13 mouse cellular contexts compared by ENCODE assay signal in genomic region chr7:44470696-44471612, GRCm38 (mm10). TPM values are rescaled to one million over a fixed set of nuclear protein-coding genes. Genes with fewer than 3 reads are reported as not detected.
DNase-seq lines count a peak whose midpoint lies in the region; ATAC-seq lines count a peak whose summit lies in the region.
"Had no signal": no experiment of that assay in that cellular context is flagged by ENCODE, and none has a peak within 500 bp of the region (broad histone marks: within the 10 kb centered on the region; RNA-seq: fewer than 3 reads in every experiment).

No protein-coding gene starts in this region.

- 87% methylated on average over 16 of the region's 16 CpGs for WGBS in forebrain, embryonic 11.5 days
- 87% methylated on average over 16 of the region's 16 CpGs for WGBS in forebrain, embryonic 14.5 days
- WGBS in limb, embryonic 10.5 days = 82% methylated on average over 16 of the region's 16 CpGs

- DNase-seq in forebrain, embryonic 11.5 days (ENCODE audit: low spot score) = peak; percentile 47
- DNase-seq in forebrain, embryonic 14.5 days (ENCODE audit: low spot score) = no peak
- peak; percentile 15 for DNase-seq in layer of hippocampus, adult 9-11 months
- no peak for DNase-seq in layer of hippocampus, adult 9-10 months (ENCODE audit: low spot score)
- DNase-seq in c-Kit-negative CD71-positive TER-119-positive erythroid progenitor cells, embryonic 14.5 days (ENCODE audit: low read depth, low spot score) = peak; percentile 62
- DNase-seq in limb, embryonic 10.5 days (ENCODE audit: low spot score) = no peak
- no peak for DNase-seq in adrenal gland, postnatal 4 days (ENCODE audit: low spot score in 2 of 2)
- DNase-seq in kidney, postnatal 25 days = no peak
- DNase-seq: gastrocnemius, postnatal 25 days; kidney, adult 18-20 months; spleen, adult 18-20 months had no signal

- no peak overlapping the region for H3K4me2 ChIP-seq in forebrain, embryonic 11.5 days (ENCODE audit: low read depth, low read length, severe bottlenecking)
- no peak overlapping the region for H3K4me2 ChIP-seq in forebrain, embryonic 14.5 days (ENCODE audit: low read length)
- H3K4me2 ChIP-seq: embryonic facial prominence, embryonic 13.5 days had no signal

- ATAC-seq in forebrain, embryonic 11.5 days (replicated peaks; ENCODE audit: low FRiP score) = no peak
- ATAC-seq in forebrain, embryonic 14.5 days = no peak
- ATAC-seq: CD4-positive, CD25-positive, alpha-beta regulatory T cell, adult 4 months had no signal

- no peaks in the 10 kb centered on the region for H3K36me3 ChIP-seq in forebrain, embryonic 11.5 days (ENCODE audit: control insufficient read depth, insufficient read depth, low read length)
- H3K36me3 ChIP-seq in forebrain, embryonic 14.5 days (ENCODE audit: control insufficient read depth, insufficient read depth, low read length) = no peaks in the 10 kb centered on the region
- peaks cover 4% of the 10 kb centered on the region for H3K36me3 ChIP-seq in limb, embryonic 10.5 days
- H3K36me3 ChIP-seq: embryonic facial prominence, embryonic 13.5 days had no signal

- H3K27ac ChIP-seq in forebrain, embryonic 11.5 days (ENCODE audit: low read depth, low read length) = no peak overlapping the region
- no peak overlapping the region for H3K27ac ChIP-seq in forebrain, embryonic 14.5 days (ENCODE audit: low read depth, low read length)
- H3K27ac ChIP-seq in limb, embryonic 10.5 days = 0 out of 2 replicates have a peak overlapping the region, but pooled peaks have one; percentile 7
- H3K27ac ChIP-seq: embryonic facial prominence, embryonic 13.5 days had no signal

- no peaks in the 10 kb centered on the region for H3K9me3 ChIP-seq in forebrain, embryonic 11.5 days (ENCODE audit: control insufficient read depth, low read length)
- no peaks in the 10 kb centered on the region for H3K9me3 ChIP-seq in forebrain, embryonic 14.5 days (replicated peaks; ENCODE audit: control insufficient read depth, low read length)
- no peaks in the 10 kb centered on the region for H3K9me3 ChIP-seq in limb, embryonic 10.5 days (replicated peaks)
- H3K9me3 ChIP-seq: embryonic facial prominence, embryonic 13.5 days had no signal

- H3K4me1 ChIP-seq in forebrain, embryonic 11.5 days (replicated peaks; ENCODE audit: control insufficient read depth, insufficient read depth, low read length) = peaks cover 22% of the 10 kb centered on the region
- H3K4me1 ChIP-seq in forebrain, embryonic 14.5 days (ENCODE audit: control insufficient read depth, insufficient read depth, low read length) = peaks cover 25% of the 10 kb centered on the region
- peaks cover 46% of the 10 kb centered on the region for H3K4me1 ChIP-seq in limb, embryonic 10.5 days

- H3K4me3 ChIP-seq in forebrain, embryonic 11.5 days (ENCODE audit: low read depth, low read length) = no peak overlapping the region
- no peak overlapping the region for H3K4me3 ChIP-seq in forebrain, embryonic 14.5 days (ENCODE audit: low read depth, low read length)
- H3K4me3 ChIP-seq in limb, embryonic 10.5 days = no peak overlapping the region
- H3K4me3 ChIP-seq: embryonic facial prominence, embryonic 13.5 days had no signal

- no peak overlapping the region for H3K9ac ChIP-seq in forebrain, embryonic 11.5 days (ENCODE audit: low read length)
- H3K9ac ChIP-seq in forebrain, embryonic 14.5 days (ENCODE audit: low read length) = no peak overlapping the region
- H3K9ac ChIP-seq: embryonic facial prominence, embryonic 13.5 days had no signal

- H3K27me3 ChIP-seq in forebrain, embryonic 11.5 days (ENCODE audit: control insufficient read depth, insufficient read depth, low read length) = no peaks in the 10 kb centered on the region
- no peaks in the 10 kb centered on the region for H3K27me3 ChIP-seq in forebrain, embryonic 14.5 days (replicated peaks; ENCODE audit: control insufficient read depth, insufficient read depth, low read length)
- H3K27me3 ChIP-seq in limb, embryonic 10.5 days (ENCODE audit: low read depth, poor library complexity, severe bottlenecking) = peaks cover 41% of the 10 kb centered on the region

RNA-seq across cellular contexts. Expression of gene Josd2, which starts 3.2 kb away (rescaled TPM):
- polyA plus RNA-seq in forebrain, embryonic 11.5 days (2014; fragmentation: Nextera tagmentation; extraction: Ambion mirVana) = 60.9 and 68.9 TPM in 2 replicates
- 49.3 and 50.5 TPM in 2 replicates for polyA plus RNA-seq in forebrain, embryonic 14.5 days (2014; fragmentation: Nextera tagmentation; extraction: Ambion mirVana)
- polyA plus RNA-seq in limb, embryonic 10.5 days (2016; fragmentation: Nextera tagmentation; extraction: Ambion mirVana) = 72.6 and 73.3 TPM in 2 replicates
- 10 to 100 TPM; 40.3 to 48.1 TPM for total RNA-seq in adrenal gland, postnatal 4 days (2021)

RNA-seq across cellular contexts. Expression of gene Aspdh, which starts 5.8 kb away (rescaled TPM):
- polyA plus RNA-seq in forebrain, embryonic 11.5 days (2014; fragmentation: Nextera tagmentation; extraction: Ambion mirVana) = 2.6 and 2.9 TPM in 2 replicates
- polyA plus RNA-seq in forebrain, embryonic 14.5 days (2014; fragmentation: Nextera tagmentation; extraction: Ambion mirVana) = 5.3 TPM in 2 replicates
- not detected in 2 replicates for polyA plus RNA-seq in limb, embryonic 10.5 days (2016; fragmentation: Nextera tagmentation; extraction: Ambion mirVana)
- total RNA-seq in adrenal gland, postnatal 4 days (2021) = 1 to 10 TPM; 3.2 to 6.2 TPM
- total RNA-seq: gastrocnemius, postnatal 25 days had no signal

RNA-seq across cellular contexts. Expression of gene Emc10, which starts 25.4 kb away (rescaled TPM):
- 115 and 124 TPM in 2 replicates for polyA plus RNA-seq in forebrain, embryonic 11.5 days (2014; fragmentation: Nextera tagmentation; extraction: Ambion mirVana)
- polyA plus RNA-seq in forebrain, embryonic 14.5 days (2014; fragmentation: Nextera tagmentation; extraction: Ambion mirVana) = 147 and 154 TPM in 2 replicates
- polyA plus RNA-seq in limb, embryonic 10.5 days (2016; fragmentation: Nextera tagmentation; extraction: Ambion mirVana) = 78.6 and 91.4 TPM in 2 replicates
- 10 to 100 TPM; 84.1 to 90.2 TPM for total RNA-seq in adrenal gland, postnatal 4 days (2021)

RNA-seq across cellular contexts. Expression of gene Fam71e1, which starts 25.4 kb away (rescaled TPM):
- polyA plus RNA-seq in forebrain, embryonic 11.5 days (2014; fragmentation: Nextera tagmentation; extraction: Ambion mirVana) = 22.3 and 25.3 TPM in 2 replicates
- 13.0 and 24.0 TPM in 2 replicates for polyA plus RNA-seq in forebrain, embryonic 14.5 days (2014; fragmentation: Nextera tagmentation; extraction: Ambion mirVana)
- 10.6 and 16.5 TPM in 2 replicates for polyA plus RNA-seq in limb, embryonic 10.5 days (2016; fragmentation: Nextera tagmentation; extraction: Ambion mirVana)
- total RNA-seq in adrenal gland, postnatal 4 days (2021) = 10 to 100 TPM; 21.6 to 22.7 TPM

RNA-seq across cellular contexts. Expression of gene Lrrc4b, which starts 42.1 kb away (rescaled TPM):
- polyA plus RNA-seq in forebrain, embryonic 11.5 days (2014; fragmentation: Nextera tagmentation; extraction: Ambion mirVana) = 8.2 and 9.8 TPM in 2 replicates
- 20.8 and 22.1 TPM in 2 replicates for polyA plus RNA-seq in forebrain, embryonic 14.5 days (2014; fragmentation: Nextera tagmentation; extraction: Ambion mirVana)
- polyA plus RNA-seq in limb, embryonic 10.5 days (2016; fragmentation: Nextera tagmentation; extraction: Ambion mirVana) = 0.06 and 0.21 TPM in 2 replicates
- 10 to 100 TPM; 18.7 to 18.8 TPM for total RNA-seq in adrenal gland, postnatal 4 days (2021)
- polyA plus RNA-seq: CD4-positive, CD25-positive, alpha-beta regulatory T cell, adult 4 months had no signal

Comparison
In these comparisons a context has a peak if more than half of its experiments do, and no peak if none do; other contexts are left out.
1. DNase-seq: peak in forebrain, embryonic 11.5 days (single experiment), layer of hippocampus, adult 9-11 months (single experiment) and c-Kit-negative CD71-positive TER-119-positive erythroid progenitor cells, embryonic 14.5 days (single experiment); none in forebrain, embryonic 14.5 days (single experiment), layer of hippocampus, adult 9-10 months (single experiment), limb, embryonic 10.5 days (single experiment), adrenal gland, postnatal 4 days (0 of 2) and kidney, postnatal 25 days (0 of 2).